Mouse (Mus musculus) heart, embryonic 12.5 days (tissue): ENCODE data around the gene Pdgfra. TPM values are rescaled to one million over a fixed set of nuclear protein-coding genes. Genes with fewer than 3 reads are reported as not detected.

Experiments
- microRNA-seq: library from miRNA; unstranded; fragments of <30 nt; microRNA quantifications from one replicate; pipeline ENCODE4, GENCODE M21; 2017
- polyA plus RNA-seq: library from polyadenylated mRNA; unstranded; fragments of >200 nt; fragmentation: Nextera tagmentation; extraction: Ambion mirVana; gene quantifications from 2 replicates; pipeline ENCODE4 v1.2.1, GENCODE M21; 2016

The Pdgfra gene
- polyA plus RNA-seq, 1 experiment from 2014 or later: 41.3 TPM

Small RNA genes lying within 50 kb of the gene (microRNA-seq; reads per million reads assigned to microRNA genes)
- 0.94 reads per million for gene Mir7025

Other genes with a start within 250 kb of the Pdgfra start
- gene Chic2, start 107.5 kb upstream of the Pdgfra start, polyA plus RNA-seq: 39.9 and 40.5 TPM in 2 replicates
- not detected in 2 replicates for gene Gsx2, start 76.7 kb upstream of the Pdgfra start, polyA plus RNA-seq